Comparison of ENCODE assay signal across 25 mouse cellular contexts in the genomic region with DNA sequence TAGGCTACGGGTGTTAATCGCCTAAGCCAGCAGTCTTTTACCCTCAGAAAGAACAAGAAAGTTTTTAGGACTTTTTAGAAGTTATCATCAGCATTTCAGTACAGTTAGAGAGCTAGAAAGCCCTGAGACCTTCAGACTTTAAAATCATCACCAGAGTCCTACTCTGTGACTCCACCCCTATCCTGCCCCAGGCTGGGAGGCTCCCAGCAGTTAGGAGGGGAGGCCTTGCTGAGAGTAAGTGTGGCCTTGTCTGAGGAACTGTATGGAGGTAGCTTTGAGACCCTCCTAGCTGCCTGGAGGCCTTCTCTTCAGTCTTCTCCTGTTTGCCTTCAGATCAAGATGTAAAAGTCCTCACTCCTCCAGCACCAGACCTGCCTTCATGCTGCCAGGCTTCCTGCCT. TPM values are rescaled to one million over a fixed set of nuclear protein-coding genes. Genes with fewer than 3 reads are reported as not detected.
"Had no signal": no experiment of that assay in that cellular context is flagged by ENCODE, and none has a peak within 500 bp of the region (broad histone marks: within the 10 kb centered on the region; RNA-seq: fewer than 3 reads in every experiment).

No protein-coding gene starts in this region.

- DNase-seq: kidney, adult 9 months; kidney, postnatal 14 days; kidney, postnatal 4 days; liver; lung, adult 18-20 months; retina, postnatal 1 day; right cerebral cortex, postnatal 25 days; thymus, adult 18-20 months; thymus, postnatal 36 days had no signal

- H3K9me3 ChIP-seq: limb, embryonic 10.5 days; midbrain, embryonic 15.5 days had no signal

- ATAC-seq: liver, embryonic 12.5 days; midbrain, embryonic 15.5 days had no signal

- H3K27ac ChIP-seq: limb, embryonic 10.5 days; limb, embryonic 13.5 days; liver, embryonic 12.5 days; liver, embryonic 15.5 days; macrophage; midbrain, embryonic 12.5 days; midbrain, embryonic 15.5 days; neural tube, embryonic 13.5 days had no signal

- H3K36me3 ChIP-seq: limb, embryonic 10.5 days; limb, embryonic 13.5 days; liver, embryonic 12.5 days; liver, embryonic 15.5 days; midbrain, embryonic 12.5 days; midbrain, embryonic 15.5 days; neural tube, embryonic 13.5 days had no signal

- H3K4me1 ChIP-seq: limb, embryonic 13.5 days; liver, embryonic 12.5 days; liver, embryonic 15.5 days; midbrain, embryonic 12.5 days; midbrain, embryonic 15.5 days; neural tube, embryonic 13.5 days had no signal

- H3K9ac ChIP-seq: limb, embryonic 13.5 days; liver, embryonic 12.5 days; liver, embryonic 15.5 days; midbrain, embryonic 12.5 days; midbrain, embryonic 15.5 days; neural tube, embryonic 13.5 days had no signal

- H3K4me3 ChIP-seq: limb, embryonic 10.5 days; limb, embryonic 13.5 days; liver, embryonic 12.5 days; liver, embryonic 15.5 days; midbrain, embryonic 12.5 days; midbrain, embryonic 15.5 days; myocyte; neural tube, embryonic 13.5 days had no signal

- H3K4me2 ChIP-seq: limb, embryonic 13.5 days; liver, embryonic 12.5 days; liver, embryonic 15.5 days; midbrain, embryonic 12.5 days; midbrain, embryonic 15.5 days; neural tube, embryonic 13.5 days had no signal

RNA-seq across cellular contexts. Expression of a gene that starts 9.5 kb away (rescaled TPM):
- total RNA-seq: layer of hippocampus, adult 18-20 months; layer of hippocampus, postnatal 14 days; left cerebral cortex, postnatal 25 days; megakaryocyte, adult 5-6 weeks; monocyte, adult 5-6 weeks had no signal
- polyA plus RNA-seq: midbrain, embryonic 12.5 days; midbrain, embryonic 15.5 days; neural tube, embryonic 13.5 days; spleen, adult 2 months; urinary bladder, adult 2 months had no signal
